Mouse (Mus musculus): ENCODE measurements at regions not wholly inside any gene's neighbourhood (a gene's known extent, or its start where the extent isn't known, plus 50 kb on each side); places are given as distances from the start of the nearest gene placed in this dataset.

DNA sequence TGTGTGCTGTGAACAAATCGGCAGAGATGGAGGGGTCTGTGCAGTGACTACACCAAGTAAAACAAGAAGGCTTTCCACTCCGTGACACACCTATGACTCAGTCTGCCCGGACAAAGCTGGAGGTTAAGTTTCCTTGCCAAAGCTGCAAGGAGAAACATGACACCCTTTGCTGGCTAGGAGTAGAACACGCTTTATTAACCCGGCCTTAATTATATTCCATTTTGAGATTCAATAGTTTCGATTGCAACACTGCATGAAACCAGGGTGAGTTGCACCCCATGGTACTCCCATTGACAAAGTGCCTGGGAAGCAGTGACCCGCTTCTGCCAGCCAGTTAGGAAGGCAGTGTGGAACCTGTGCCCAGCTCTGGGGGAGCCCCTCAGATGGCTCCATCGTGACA lies 256.2 kb upstream of the Gm26657 start:
- DNase-seq (ENCODE audit: low spot score), result no peak

DNA sequence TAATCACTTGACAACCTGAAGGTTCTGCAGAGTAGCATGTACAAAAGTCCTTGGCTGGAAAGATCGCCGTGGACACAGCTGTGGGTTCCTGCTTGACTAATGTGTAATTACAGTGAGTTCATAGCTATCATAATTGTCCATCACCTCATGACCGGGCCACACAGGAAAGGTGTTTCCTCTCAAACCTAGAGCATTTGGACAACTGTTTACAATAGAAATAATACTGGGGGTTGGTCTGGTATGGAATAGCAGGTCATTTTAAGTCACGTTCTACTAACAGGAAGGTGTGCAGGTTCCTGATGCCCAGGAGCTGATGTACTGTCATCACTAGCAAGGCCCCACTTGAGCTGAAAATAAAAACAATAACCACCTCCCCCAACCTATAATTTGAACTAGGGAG lies 283.1 kb upstream of the Gm26657 start:
- DNase-seq (ENCODE audit: low spot score), result no peak

DNA sequence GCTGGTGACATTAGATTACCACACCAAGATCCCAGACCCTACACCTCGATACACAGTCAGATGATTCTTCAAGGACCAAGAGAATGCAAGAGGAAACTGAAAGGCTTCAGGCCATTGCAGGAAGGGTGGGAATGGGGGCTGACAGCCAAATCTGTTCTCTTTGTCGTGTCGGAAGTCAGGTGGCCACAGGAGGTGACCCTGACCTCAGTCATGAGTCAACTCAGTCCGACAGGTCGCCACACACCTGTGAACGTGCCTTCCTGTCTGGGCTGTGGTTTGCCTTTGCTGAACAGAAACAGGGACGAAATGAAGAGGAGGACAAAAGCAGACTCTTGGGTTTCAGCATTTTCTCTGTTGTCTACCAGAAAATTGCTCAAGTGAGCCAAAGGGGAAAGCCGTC lies 318.3 kb upstream of the Gm26657 start:
- DNase-seq (ENCODE audit: low spot score), result no peak

- DNase-seq (ENCODE audit: low spot score), result no peak
Observed at GRCm38 (mm10) chr4:56419122-56419913, 320.6 kb upstream of the Gm26657 start.

- DNase-seq (ENCODE audit: low spot score), result no peak
Observed at GRCm38 (mm10) chr4:56411024-56411636, 328.7 kb upstream of the Gm26657 start.

GRCm38 (mm10) chr4:56393793-56394192 lies 346.1 kb upstream of the Gm26657 start:
- no peak for DNase-seq (ENCODE audit: low spot score)

DNA sequence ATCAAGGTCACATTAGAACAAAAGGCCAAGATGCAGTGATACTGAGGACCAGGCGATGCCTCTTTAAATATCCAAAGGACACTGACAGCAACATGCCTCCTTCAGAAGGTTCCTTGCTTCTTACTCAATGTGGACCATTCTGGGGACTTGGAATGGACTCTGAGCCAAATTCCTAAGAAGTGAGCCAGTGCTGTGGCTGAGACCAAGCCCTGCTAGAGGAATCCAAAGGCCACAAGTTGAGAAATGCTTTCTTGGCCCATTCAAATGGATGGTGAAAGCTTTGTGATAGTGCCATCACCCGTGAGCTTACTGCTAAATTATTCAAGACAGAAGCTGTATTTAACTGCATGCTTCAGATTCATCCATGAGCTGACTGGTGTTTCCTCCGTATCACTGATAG lies 352.8 kb upstream of the Gm26657 start:
- no peak for DNase-seq (ENCODE audit: low spot score)

GRCm38 (mm10) chr4:56375745-56376144 lies 364.1 kb upstream of the Gm26657 start:
- no peak for DNase-seq (ENCODE audit: low spot score)

- DNase-seq (ENCODE audit: low spot score), result no peak
Observed at GRCm38 (mm10) chr4:56374466-56374865, 365.4 kb upstream of the Gm26657 start.

- no peak for DNase-seq (ENCODE audit: low spot score)
Observed at GRCm38 (mm10) chr4:56373746-56374145, 366.1 kb upstream of the Gm26657 start.

DNA sequence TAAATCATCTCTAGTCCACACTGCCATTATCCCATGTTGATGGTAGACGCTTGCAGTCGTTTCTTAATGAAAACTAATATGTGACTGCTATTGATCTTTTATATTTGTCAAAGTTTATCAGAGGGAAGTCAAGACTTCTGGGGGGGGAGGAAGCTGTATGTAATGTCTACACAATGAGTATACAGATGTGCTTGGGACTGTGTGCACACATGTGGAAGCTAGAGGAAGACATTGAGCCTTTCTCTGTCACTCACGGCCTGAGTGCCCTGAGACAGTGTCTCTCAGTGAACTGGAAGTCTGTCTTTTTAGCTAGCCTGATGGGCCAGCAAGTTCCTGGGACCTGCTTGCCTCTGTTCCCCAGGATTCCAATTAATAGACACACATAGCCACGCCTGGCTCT lies 366.7 kb upstream of the Gm26657 start:
- DNase-seq (ENCODE audit: low spot score), result no peak

- DNase-seq (ENCODE audit: low spot score), result no peak
Observed at GRCm38 (mm10) chr4:56372711-56373110, 367.2 kb upstream of the Gm26657 start.

GRCm38 (mm10) chr4:56364594-56364993 lies 375.3 kb upstream of the Gm26657 start:
- DNase-seq (ENCODE audit: low spot score), result no peak

- no peak for DNase-seq (ENCODE audit: low spot score)
Observed at GRCm38 (mm10) chr4:56362121-56362520, 377.7 kb upstream of the Gm26657 start.

DNA sequence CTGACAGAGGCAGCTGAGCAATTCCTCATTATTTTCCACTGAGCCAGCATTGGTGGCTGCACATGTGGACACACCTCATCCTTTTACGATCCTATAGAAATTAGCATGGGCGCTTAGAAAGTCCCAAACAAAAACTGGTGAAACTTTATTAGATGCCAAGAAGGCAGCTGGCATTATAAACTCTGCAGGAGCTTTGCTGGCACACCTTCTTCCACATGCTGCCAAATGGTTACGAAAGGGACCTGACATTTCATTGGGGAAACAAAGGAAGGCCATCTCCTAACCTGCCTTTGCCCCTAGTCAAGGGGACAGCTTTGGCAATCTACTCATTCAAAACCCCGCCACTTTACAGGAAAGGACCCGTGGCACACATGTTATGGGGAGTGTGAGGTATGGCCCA lies 390.7 kb upstream of the Gm26657 start:
- DNase-seq (ENCODE audit: low spot score), result no peak

- no peak for DNase-seq (ENCODE audit: low spot score)
Observed at GRCm38 (mm10) chr4:56325156-56325555, 414.7 kb upstream of the Gm26657 start.

GRCm38 (mm10) chr4:56319134-56319533 lies 420.7 kb upstream of the Gm26657 start:
- DNase-seq (ENCODE audit: low spot score), result no peak

DNA sequence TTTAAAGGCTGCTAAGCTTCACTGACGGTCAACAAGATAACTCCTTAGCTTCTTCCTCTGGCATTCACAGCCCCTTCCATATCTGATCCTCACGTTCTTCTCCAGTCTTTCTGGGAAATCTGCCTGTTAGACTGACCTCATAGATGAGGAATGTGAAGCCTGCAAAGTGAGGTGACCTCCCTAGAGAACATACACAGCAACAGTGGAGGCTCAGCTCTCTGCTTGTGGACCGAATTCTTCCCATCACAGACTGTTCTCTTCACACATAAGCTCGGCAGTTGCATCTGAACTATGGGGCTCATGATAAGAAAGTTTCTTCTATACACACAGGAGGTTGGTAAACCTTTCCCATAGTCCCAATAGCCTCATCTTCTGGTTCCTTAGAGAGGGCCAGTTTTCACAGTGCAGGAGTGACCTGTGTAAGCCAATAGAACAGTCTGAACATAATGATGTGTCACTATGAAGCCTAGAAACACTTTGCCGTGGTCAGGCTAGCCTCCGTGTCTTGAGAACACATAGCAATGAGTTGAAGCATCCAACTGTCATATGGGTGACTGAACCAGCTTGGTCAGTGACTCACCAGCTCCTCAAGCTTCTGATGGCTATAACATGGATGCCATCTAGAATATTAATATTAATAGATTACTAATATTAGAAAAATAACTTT lies 434.1 kb upstream of the Gm26657 start:
- no peak for DNase-seq (ENCODE audit: low spot score)

DNA sequence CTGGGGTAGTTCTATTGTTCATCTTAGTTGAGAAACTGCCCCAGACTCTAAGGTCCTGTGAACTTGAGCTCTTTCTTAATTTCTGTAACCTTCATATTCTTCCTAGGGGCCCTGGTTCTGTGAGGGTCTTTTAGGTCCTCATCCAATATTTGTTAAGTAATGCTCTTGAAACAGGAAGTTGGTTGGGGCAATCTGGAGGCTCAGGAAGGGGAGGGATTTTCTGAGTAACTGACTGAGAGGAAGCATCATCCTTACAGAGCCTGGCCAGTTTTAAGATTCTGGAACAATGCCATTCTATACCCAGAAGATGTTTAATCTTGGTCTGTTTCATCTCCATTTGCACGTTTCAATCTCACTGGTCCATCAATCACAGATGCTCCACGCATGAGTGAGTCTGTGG lies 435.6 kb upstream of the Gm26657 start:
- DNase-seq (ENCODE audit: low spot score), result no peak

DNA sequence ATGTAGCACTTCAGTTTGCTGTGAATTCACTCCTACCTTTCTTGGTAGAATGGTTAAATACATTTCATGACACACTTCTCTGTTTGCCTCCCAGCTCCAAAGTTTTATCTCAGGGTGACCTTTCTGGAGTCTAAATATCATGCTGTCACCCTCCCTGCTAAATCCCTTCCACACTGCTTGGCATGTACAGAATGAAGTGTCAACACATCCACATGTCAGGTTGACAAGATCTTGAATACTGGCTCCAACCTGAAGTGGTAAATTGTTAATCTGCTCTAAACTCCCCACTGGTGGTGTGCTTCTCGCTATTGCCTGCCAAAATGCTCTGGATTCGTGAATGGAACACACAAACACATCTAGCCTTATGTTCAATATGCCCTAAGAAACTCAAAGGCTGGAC lies 451.9 kb upstream of the Gm26657 start:
- DNase-seq (ENCODE audit: low spot score), result no peak

DNA sequence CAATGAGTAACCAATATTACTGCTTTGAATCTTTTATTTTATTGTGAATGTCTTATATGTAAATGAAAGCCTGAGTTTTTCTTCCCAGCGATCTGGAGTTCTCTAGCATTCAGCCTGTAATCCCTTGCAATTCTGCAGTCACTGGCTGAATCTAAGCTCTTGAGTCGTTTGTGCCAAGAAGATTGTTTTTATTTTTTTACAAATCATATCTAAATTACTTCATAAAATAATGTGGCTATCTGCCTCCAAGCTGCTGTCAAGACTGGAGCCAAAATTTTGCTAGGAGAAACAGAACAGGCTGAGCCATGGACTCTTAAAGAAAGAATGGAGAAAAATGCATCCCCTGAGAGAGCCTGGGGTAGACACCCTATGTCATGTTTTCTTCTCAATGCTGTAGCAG lies 455.4 kb upstream of the Gm26657 start:
- no peak for DNase-seq (ENCODE audit: low spot score)

- no peak for DNase-seq (ENCODE audit: low spot score)
Observed at GRCm38 (mm10) chr4:56275836-56276235, 464.0 kb upstream of the Gm26657 start.

DNA sequence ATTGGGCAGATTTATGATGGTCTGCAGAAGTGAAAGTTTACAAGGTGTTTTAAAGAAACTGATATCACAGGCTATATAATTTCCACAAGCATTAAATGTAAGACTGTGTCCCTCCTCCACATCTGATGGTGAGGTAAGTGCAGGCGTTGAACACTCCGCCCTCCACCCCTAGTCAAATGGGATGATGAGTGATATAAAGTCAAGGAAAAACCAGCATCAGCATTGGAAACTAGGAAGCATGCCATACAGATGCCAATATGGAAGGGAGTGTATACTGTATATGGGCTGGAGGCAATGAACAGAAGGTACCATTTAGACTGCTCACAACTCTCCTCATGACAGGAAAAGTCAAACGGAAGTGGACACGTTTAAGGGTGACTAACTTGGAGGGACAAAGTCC lies 468.5 kb upstream of the Gm26657 start:
- no peak for DNase-seq (ENCODE audit: low spot score)
